Mouse (Mus musculus) liver, embryonic 16.5 days (tissue): Measurements from ENCODE around the gene Hdgf. TPM values are rescaled to one million over a fixed set of nuclear protein-coding genes. Genes with fewer than 3 reads are reported as not detected.

Experiments
- ATAC-seq: fragments of 200-750 bp; cut with Nextera tagmentation; 2 replicates; pipeline ENCODE4 v1.8.0; 2017; ENCODE audit warnings: low read depth, mild to moderate bottlenecking, moderate number of reproducible peaks, moderate library complexity
- H3K27ac ChIP-seq: fragments of 300-500 bp; sonication (generic); 2 replicates; pipeline ENCODE4 v1.5.1; 2014; ENCODE audit warnings: mild to moderate bottlenecking, low read length
- H3K27me3 ChIP-seq: fragments of 300-500 bp; sonication (generic); 2 replicates; pipeline ENCODE4 v1.6.1; 2014; ENCODE audit warnings: low read depth, low read length, mixed read lengths; ENCODE audit not compliant: control insufficient read depth, insufficient read depth
- H3K36me3 ChIP-seq: fragments of 300-500 bp; sonication (generic); 2 replicates; pipeline ENCODE4 v1.6.1; 2014; ENCODE audit warnings: mild to moderate bottlenecking; ENCODE audit not compliant: control insufficient read depth, insufficient read depth
- H3K4me1 ChIP-seq: fragments of 300-500 bp; sonication (generic); 2 replicates; pipeline ENCODE4 v1.6.1; 2014; ENCODE audit warnings: low read depth, low read length, mixed read lengths; ENCODE audit not compliant: control insufficient read depth
- H3K4me2 ChIP-seq: fragments of 300-500 bp; sonication (generic); 2 replicates; pipeline ENCODE4 v1.6.1; 2014; ENCODE audit warnings: low read depth, low read length, mixed read lengths
- H3K4me3 ChIP-seq: fragments of 300-500 bp; sonication (generic); 2 replicates; pipeline ENCODE4 v1.5.1; 2014; ENCODE audit warnings: low read depth, mild to moderate bottlenecking, low read length
- H3K9ac ChIP-seq: fragments of 300-500 bp; sonication (generic); 2 replicates; pipeline ENCODE4 v1.6.1; 2014; ENCODE audit warnings: low read depth, low read length
- H3K9me3 ChIP-seq: fragments of 300-500 bp; sonication (generic); replicated peaks from 2 replicates; pipeline ENCODE4 v1.6.1; 2016; ENCODE audit warnings: low read length; ENCODE audit not compliant: control insufficient read depth
- WGBS: fragments of 180-500 bp; shearing (Covaris S2); extraction: QIAGEN DNeasy Blood & Tissue Kit; methylation state at CpG from one replicate; pipeline ENCODE4 v1.1.7; 2014; ENCODE audit not compliant: insufficient replicate concordance; 5-methylcytosine and 5-hydroxymethylcytosine counted together
- polyA plus RNA-seq: library from polyadenylated mRNA; unstranded; fragments of >200 nt; fragmentation: Nextera tagmentation; extraction: Ambion mirVana; gene quantifications from 2 replicates; pipeline ENCODE4 v1.2.1, GENCODE M21; 2015

Gene Hdgf
- polyA plus RNA-seq, 1 experiment from 2014 or later = 53.6 TPM

DNA sequence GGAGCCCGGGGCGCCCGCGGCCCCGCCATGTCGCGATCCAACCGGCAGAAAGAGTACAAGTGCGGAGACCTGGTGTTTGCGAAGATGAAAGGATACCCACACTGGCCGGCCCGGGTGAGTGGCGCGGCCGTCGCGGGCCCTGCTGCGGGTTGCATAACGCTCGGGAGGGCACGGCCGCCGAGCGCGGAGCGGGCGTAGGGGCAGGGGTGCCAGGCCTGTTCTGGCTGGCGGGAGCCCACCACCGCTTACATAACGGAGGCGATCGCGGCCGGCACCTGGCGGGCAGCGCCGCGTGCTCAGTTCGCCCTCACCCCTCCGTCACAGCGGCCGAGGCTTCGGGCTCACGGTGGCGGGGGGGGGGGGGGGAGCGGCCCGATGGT is 470 bp downstream of the Hdgf start:
- H3K4me2 ChIP-seq = peak overlapping the region; percentile 76
- peak overlapping the region; percentile 93 for H3K27ac ChIP-seq
- H3K9ac ChIP-seq = peak overlapping the region; percentile 98
- peak; percentile 5 for ATAC-seq
- H3K27me3 ChIP-seq = no peaks in the 10 kb centered on the region
- WGBS = under 1% methylated on average over 45 of the region's 47 CpGs
- no peaks in the 10 kb centered on the region for H3K36me3 ChIP-seq
- peaks cover 62% of the 10 kb centered on the region for H3K4me1 ChIP-seq
- peak overlapping the region; percentile 99 for H3K4me3 ChIP-seq
- H3K9me3 ChIP-seq = no peaks in the 10 kb centered on the region

DNA sequence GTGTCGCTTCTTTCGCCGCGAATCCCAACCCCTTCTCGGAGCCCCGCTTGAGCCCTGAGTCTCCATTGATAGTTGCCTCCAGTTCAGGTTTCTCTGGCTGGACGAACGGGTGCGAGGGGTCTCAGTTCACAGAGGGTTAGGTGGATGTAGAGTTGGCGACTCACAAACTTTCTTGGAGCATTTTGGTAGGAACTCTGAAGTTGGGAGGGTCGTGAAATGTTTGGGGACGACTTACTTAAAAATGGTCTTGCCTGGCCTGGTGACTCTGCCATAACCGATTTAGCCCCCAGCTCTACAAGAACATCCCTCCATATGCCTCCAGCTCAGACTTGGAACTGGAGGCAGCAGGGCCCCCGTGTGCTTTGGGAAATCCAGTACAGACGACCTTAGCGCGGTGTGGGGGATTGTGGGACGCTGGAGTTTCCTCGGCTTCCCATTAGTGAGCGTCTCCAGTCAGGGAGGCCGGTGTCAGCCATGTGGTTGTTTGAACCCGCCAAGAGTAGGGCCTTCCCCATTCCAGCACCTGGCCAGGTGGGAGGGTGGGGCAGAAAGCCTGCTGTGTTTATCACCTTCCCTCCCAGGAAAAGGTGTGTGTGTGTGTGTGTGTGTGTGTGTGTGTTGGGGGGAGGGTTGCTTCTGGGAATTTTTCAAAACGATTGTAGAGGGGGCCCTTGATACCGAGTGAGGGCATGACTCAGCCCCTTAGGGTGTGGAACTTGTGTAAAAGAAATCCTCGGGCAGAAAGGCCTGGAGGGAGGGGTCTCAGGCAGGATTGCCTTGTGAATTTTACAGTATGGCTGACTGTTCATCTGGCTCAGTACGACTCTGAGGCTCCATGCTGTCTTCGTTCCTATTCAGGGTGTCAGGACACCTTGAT is 1.1 kb downstream of the Hdgf start:
- H3K4me1 ChIP-seq = peaks cover 62% of the 10 kb centered on the region
- under 1% methylated on average over 27 of the region's 27 CpGs for WGBS
- no peaks in the 10 kb centered on the region for H3K27me3 ChIP-seq
- no peaks in the 10 kb centered on the region for H3K36me3 ChIP-seq
- peak overlapping the region; percentile 98 for H3K9ac ChIP-seq
- peak overlapping the region; percentile 76 for H3K4me2 ChIP-seq
- no peaks in the 10 kb centered on the region for H3K9me3 ChIP-seq
- no peak for ATAC-seq
- H3K4me3 ChIP-seq = peak overlapping the region; percentile 99
- peak overlapping the region; percentile 93 for H3K27ac ChIP-seq

DNA sequence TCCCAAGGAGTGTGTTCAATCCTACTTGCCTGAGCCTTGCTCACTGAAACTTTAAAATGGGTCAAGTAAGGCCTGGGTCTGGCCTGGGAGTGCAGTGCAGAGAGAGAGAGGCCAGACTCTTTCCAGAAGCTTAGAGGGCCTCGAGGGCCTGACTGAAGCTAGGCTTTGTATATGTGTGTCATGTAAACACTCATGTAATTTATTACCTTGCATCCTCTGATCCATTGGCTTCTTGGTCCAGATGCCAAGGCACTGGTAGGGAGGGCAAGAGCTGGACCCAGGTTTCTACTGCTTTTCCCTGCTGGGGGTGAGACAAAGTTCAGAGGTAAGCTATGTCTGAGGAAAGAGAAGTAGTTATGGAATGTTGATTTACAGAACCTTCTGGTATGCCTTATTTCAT is 1.8 kb downstream of the Hdgf start:
- no peak for ATAC-seq
- WGBS = 0% methylated on average over 1 of the region's 1 CpGs
- peaks cover 65% of the 10 kb centered on the region for H3K4me1 ChIP-seq

DNA sequence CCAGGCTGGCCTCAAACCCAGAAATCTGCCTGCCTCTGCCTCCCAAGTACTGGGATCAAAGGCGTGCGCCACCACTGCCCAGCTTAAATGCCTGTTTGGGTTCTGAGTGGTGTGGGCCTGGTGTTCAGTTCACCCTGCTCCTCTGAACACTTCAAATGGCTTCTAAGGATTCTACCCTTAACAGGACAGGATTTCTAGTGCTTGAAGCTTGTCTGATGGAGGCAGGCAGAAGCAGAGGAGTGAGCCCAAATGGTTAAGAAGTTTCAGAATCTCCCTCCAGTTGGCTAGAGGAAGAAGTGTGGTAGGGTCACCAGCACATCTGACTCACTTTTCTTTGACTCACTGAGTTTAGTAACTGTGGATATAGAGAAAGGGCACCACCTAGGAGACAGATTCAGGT is 3.3 kb downstream of the Hdgf start:
- peak overlapping the region; percentile 64 for H3K4me2 ChIP-seq
- H3K4me3 ChIP-seq = peak overlapping the region; percentile 49; the same call in 1 of the 2 replicates
- no peaks in the 10 kb centered on the region for H3K27me3 ChIP-seq
- H3K9me3 ChIP-seq = no peaks in the 10 kb centered on the region
- peaks cover 14% of the 10 kb centered on the region for H3K36me3 ChIP-seq
- 66% methylated on average over 2 of the region's 2 CpGs for WGBS
- no peak for ATAC-seq
- H3K27ac ChIP-seq = peak overlapping the region; percentile 80
- peak overlapping the region; percentile 55; the same call in 1 of the 2 replicates for H3K9ac ChIP-seq
- peaks cover 74% of the 10 kb centered on the region for H3K4me1 ChIP-seq

More for the DNA sequence above, 1.8 kb downstream of the Hdgf start:
- no peaks in the 10 kb centered on the region for H3K27me3 ChIP-seq
- H3K36me3 ChIP-seq = peaks cover under 1% of the 10 kb centered on the region; the same call in 1 of the 2 replicates
- peak overlapping the region; percentile 76 for H3K4me2 ChIP-seq
- peak overlapping the region; percentile 93 for H3K27ac ChIP-seq
- peak overlapping the region; percentile 99 for H3K4me3 ChIP-seq
- peak overlapping the region; percentile 98 for H3K9ac ChIP-seq
- H3K9me3 ChIP-seq = no peaks in the 10 kb centered on the region

DNA sequence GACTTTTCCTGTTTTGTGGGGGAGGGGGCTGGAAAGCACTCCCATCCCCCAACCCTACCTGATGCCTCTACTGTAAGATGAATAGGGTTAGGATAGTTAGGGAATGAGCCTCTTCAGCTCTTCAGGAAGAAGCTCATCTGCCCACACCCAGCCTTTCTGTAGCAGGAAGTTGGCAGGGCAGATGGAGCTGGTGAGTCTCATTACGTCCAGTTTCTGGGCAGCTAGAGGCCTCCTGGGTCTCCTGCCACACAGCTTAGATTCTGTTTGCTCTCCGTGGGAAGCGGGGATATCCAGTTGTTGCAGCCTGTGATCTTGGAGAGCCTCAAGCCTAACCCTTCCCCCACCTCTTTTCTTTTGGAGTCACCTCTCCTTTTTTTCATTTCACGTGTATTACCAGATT is 3.8 kb downstream of the Hdgf start:
- H3K9ac ChIP-seq = peak overlapping the region; percentile 55

DNA sequence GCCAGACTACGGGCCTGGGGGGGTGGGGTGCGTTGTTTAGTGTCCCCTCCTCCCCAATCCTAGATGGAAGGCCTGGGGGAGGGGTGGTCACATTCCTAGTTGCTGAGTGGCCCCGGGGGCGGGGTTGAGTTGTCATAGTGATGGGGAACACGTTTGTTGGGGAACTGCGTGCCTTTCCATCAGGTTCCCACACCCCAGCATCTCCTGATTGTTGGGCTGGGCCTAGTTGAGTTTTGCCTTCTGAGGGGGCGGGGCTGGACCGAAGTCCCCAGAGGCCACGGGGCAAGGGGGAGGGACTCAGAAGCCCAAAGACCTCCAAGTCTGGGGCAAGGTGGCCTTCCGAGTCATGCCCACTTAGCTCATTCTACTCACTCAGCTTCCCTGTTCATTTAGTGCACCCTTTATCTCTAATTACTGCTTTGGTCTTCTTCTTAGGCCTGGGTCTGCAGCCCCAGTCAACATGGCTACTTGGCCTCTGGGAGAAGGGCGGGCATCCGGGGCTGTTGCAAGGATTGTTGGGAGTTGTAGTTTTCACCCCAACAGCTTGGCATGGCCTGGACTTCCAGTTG is 4.5 kb downstream of the Hdgf start:
- Histone ChIP-seq H3K4me3 (peak overlapping the region; percentile 49), H3K4me2 (peak overlapping the region; percentile 64), H3K9me3 (no peaks in the 10 kb centered on the region), H3K27ac (peak overlapping the region; percentile 80), H3K27me3 (no peaks in the 10 kb centered on the region), H3K9ac (peak overlapping the region; percentile 55), H3K36me3 (peaks cover 25% of the 10 kb centered on the region), H3K4me1 (peaks cover 69% of the 10 kb centered on the region)
- whole genome bisulfite sequencing = 9% methylated on average over 12 of the region's 12 CpGs
- peak; percentile 35 for ATAC-seq

More for the DNA sequence above, 3.8 kb downstream of the Hdgf start:
- Histone ChIP-seq H3K4me1 (peaks cover 75% of the 10 kb centered on the region), H3K27me3 (no peaks in the 10 kb centered on the region), H3K36me3 (peaks cover 19% of the 10 kb centered on the region), H3K4me2 (peak overlapping the region; percentile 64), H3K9me3 (no peaks in the 10 kb centered on the region), H3K27ac (peak overlapping the region; percentile 80), H3K4me3 (peak overlapping the region; percentile 49)
- no peak for ATAC-seq
- 14% methylated on average over 4 of the region's 4 CpGs for WGBS

DNA sequence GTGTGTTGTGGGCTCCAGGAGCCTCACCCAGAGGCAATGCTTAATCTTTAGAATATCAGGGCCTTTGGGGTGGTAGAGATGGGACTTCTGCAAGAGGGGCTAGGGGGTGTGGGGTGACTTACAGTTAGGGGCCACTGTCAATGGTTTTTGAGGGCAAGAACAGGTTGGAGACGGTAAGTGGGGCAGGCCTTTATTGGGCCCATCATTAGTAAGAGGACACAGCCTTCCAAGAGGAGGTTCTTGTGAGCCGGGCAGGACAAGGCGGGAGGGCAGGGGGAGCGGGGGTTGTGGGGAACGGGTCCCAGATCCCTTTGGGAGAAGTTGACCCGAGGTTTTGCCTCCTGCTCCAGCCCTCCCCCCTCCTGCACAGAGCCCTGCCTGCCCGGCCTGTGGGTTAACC is 7.4 kb downstream of the Hdgf start:
- Histone ChIP-seq H3K27me3 (no peaks in the 10 kb centered on the region), H3K9ac (no peak overlapping the region), H3K4me1 (peaks cover 59% of the 10 kb centered on the region), H3K9me3 (no peaks in the 10 kb centered on the region), H3K4me3 (no peak overlapping the region), H3K4me2 (peak overlapping the region; percentile 15; the same call in 1 of the 2 replicates), H3K27ac (peak overlapping the region; percentile 40; the same call in 1 of the 2 replicates), H3K36me3 (peaks cover 40% of the 10 kb centered on the region)
- 68% methylated on average over 7 of the region's 7 CpGs for WGBS
- no peak for ATAC-seq

DNA sequence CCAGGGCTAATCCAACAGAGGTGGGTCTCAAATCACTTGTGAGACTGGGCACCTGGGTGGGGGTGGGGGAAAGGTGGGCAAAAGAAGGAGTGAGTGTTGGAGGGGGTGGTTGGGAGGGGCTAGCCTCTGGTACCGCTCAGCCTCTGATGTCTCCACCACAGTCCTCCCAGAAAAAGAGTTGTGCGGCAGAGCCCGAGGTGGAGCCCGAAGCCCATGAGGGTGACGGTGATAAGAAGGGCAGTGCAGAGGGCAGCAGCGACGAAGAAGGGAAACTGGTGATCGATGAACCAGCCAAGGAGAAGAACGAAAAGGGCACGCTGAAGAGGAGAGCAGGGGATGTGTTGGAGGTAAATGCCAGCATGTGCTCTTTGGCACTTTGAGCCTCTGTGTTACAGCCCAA is 7.8 kb downstream of the Hdgf start:
- 46% methylated on average over 10 of the region's 10 CpGs for WGBS
- 0 out of 2 replicates have a peak, but pooled peaks have one; percentile 20 for ATAC-seq
- Histone ChIP-seq H3K9ac (no peak overlapping the region), H3K4me2 (peak overlapping the region; percentile 15; the same call in 1 of the 2 replicates), H3K27ac (peak overlapping the region; percentile 40; the same call in 1 of the 2 replicates), H3K36me3 (peaks cover 40% of the 10 kb centered on the region), H3K4me3 (no peak overlapping the region), H3K4me1 (peaks cover 58% of the 10 kb centered on the region), H3K27me3 (no peaks in the 10 kb centered on the region), H3K9me3 (no peaks in the 10 kb centered on the region)

DNA sequence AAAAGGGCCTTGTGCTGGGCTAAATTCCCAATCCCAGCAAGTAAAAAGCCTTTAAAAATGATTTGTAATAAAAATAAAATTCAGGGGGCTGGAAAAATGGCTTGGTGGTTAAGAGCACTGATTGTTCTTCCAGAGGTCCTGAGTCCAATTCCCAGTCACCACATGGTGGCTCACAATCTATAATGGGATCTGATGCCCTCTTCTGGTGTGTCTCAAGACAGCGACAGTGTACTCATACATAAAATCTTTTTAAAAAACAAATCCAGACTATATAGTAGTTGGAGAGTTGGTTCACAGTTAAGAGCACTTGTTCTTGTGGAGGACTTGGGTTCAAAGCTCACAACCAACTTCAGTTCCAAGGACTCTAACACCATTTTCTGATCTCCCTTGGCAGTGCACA is 10.9 kb downstream of the Hdgf start:
- Histone ChIP-seq H3K4me2 (no peak overlapping the region), H3K4me1 (peaks cover 36% of the 10 kb centered on the region), H3K9ac (no peak overlapping the region), H3K9me3 (no peaks in the 10 kb centered on the region), H3K27ac (no peak overlapping the region), H3K27me3 (no peaks in the 10 kb centered on the region), H3K36me3 (peaks cover 41% of the 10 kb centered on the region), H3K4me3 (no peak overlapping the region)
- WGBS = 79% methylated on average over 1 of the region's 1 CpGs
- ATAC-seq = no peak
